Mouse (Mus musculus) fat pad, adult 2 months (tissue): ENCODE measurements around the gene Cbln4.

Experiments
- DNase-seq: peaks from one replicate; pipeline ENCODE4 v3.0.0-alpha.2; 2011; ENCODE audit warnings: low read depth, low spot score; ENCODE audit errors: extremely low read depth

Gene Cbln4

DNA sequence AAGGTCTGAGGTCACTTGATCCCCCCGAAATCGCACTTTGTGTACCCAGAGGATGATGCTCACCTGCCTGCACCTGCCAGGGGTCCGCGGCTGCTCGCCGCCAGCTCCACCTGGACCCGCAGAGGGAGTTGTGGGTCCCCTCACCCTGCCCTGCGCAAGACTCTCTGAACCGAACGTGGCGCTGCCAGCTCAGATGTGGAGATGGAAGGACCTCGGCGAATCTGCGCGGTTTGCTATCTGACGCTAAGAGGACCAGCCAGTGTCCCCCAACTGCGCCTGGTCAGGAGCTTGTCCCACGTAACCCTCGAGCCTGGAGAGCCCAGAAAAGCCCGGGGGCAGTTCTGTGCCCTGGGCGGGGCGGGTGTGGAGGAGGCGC is at the start of gene Cbln4:
Gene Cbln4 (minus strand): TSS at position 232 of the 376 bp plus-strand sequence.
- no peak for DNase-seq

DNA sequence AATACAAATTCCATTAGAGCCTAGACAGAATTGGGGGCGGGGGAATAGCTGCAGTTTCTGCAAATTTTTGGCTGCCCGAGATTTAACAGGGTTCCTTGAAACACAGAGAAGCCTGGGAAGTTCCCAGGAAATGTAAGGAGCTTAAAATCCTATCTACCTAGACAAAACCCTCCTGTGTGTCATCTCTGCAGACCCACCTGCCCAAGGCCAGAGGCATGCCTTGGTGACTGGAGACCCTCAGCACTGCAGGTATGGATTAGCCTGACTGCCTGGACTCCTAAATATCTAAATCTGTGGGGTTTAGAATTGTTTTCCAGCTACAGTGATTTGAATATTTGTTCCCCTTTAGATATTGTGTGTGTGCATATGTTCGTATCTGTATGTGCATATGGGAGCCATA is 35.3 kb upstream of the Cbln4 start:
- no peak for DNase-seq

DNA sequence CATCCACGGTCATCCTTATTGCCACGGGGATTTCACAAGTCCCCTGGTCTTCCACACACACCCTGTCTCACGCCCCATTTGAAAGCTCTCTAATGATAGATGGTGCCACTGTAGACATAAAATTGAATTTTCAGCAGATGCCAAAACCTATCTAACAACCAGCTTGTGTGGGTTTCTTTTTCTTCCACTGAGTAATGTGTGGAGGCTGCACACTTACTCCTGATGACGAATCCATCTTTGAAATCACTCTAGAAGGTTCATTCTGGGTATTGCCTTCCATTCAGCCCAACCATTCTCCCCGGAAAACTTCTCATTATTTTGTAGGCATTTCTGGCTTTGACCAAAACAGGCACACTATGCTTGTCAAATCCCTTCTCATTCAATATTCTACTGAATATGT is 33.0 kb upstream of the Cbln4 start:
- no peak for DNase-seq

DNA sequence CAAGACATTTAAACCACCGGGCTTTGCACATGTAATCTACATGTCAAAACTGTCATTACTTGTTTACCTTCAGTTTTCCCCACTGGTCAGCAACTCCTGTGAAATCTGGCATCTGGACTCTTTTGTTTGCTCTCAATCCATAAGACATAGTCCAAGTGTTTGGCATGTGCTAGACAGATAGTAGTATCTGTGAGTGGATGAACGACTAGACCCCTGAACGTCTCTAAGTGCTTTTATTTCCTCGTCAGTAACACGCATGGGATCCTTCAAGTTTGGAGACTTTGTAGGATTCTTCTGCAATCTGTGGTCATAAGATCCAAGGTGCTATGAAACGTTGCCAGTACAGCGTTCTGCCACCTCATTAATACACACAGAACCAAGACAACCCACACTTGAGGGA is 19.6 kb upstream of the Cbln4 start:
- DNase-seq: no peak

DNA sequence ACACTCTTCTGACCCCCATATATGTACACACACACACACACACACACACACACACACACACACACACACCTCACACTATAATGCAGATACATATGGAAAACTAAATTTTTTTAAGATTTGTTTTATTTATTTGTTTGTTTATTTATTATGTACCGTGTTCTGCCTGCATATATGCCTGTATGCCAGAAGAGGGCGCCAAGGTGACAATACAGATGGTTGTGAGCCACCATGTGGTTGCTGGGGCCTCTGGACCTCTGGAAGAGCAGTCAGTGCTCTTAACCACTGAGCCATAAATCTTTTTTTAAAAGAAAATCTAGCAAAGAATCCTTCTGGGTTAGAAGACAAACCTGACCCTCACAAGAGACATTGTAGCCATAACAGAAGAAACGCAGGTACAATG is 16.5 kb upstream of the Cbln4 start:
- no peak for DNase-seq

DNA sequence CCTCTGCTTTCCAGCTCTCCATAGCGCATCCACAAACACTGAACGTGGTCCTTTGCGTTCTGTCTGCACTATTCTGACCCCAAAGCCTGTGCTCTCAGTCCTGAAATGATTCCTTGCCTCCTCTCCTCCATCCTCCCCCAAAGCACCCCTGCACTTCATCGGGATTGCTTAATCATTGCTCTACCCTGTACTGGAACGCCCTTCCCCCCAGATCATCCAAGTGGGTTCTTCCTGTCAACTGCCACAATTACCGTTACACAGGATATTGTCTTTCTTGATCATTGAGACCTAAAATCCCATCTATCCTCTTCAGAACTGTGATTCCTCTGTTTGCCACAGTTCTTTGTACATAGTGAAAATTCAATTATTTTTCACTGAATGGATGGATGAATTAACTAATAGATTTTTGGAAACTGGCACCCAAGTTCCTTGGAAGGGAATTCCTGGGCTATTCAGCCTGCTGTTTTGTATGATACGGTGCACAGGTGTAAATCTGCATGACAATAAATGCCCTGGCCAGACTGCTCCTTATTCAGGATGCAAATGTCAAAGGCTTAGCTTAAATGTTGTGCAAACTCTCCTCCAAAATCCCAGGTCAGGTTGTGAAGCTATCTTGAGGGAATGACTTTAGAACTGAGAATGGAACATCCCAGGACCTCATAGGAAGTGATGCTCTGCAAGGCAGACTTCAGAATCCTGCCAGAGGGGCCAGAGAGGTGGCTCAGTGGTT is 15.8 kb upstream of the Cbln4 start:
- DNase-seq: no peak

DNA sequence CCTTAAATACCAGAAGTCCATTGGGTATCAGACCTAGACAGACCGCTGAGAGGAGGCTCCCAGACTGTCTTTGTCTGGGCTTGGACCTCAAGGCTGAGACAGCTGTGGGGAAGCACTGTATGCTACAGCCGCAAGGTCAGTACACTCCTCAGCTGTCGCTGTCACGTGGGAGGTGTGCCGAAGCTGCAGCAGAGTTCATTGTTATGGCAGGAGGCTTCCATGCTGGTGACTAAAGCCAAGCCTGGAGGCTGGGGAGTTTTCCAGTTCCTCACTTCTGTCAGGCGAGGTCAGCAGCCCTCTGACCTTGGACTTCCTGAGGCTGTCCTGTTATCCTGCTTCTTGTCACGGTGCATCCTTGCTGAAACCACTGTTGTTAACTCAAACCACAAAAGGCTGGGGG is 2.7 kb upstream of the Cbln4 start:
- DNase-seq: no peak

DNA sequence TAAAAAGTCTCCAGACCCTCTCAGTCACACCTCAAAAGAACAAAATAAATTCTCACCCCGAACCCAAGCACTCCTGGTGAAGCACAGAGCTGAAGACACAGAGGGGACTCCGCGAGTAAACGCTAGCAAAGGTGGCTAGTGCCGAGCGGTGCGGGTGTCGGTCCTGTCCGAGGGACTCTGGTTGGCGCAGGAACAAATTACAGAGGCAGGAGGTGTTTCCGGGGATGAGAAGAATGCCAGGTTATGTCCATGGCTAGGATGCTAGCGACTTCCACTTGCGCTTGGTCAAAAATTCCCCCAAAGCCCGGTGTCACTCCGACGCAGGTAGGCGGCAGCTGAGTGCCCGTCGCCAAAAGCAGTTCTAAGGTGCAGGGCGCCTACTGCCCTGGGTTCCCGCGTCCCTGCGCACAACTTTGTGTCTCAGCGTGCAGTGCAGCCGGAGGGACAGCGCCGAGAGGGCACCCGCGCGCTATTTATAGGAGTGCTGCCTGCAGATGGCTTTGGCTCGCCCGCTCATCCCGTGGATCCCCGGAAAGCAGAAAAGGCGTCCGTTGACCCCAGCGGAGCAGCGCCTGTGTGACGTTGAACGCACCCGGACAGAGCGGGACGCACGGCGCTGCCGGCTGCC is 545 bp downstream of the Cbln4 start:
- no peak for DNase-seq

DNA sequence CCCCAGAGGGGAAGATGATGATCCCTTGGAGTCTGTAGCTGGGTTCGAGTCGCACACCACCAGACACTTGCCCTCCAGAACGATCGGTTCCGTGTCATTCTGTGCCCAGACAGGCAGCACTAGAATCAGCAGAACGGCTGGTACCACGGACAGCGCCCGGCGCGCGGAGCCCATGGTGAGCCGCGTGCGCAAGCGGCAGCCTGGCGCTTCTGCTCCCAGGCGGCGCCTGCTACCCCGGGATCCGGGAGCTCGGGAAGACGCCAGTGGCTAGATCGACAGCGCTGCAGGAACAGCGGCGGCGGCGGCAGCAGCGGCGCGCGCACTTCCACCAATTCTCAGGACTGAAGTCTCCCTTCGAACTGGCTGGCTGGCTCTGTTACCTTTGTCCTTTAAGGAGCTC is 1.1 kb downstream of the Cbln4 start:
- DNase-seq: no peak

DNA sequence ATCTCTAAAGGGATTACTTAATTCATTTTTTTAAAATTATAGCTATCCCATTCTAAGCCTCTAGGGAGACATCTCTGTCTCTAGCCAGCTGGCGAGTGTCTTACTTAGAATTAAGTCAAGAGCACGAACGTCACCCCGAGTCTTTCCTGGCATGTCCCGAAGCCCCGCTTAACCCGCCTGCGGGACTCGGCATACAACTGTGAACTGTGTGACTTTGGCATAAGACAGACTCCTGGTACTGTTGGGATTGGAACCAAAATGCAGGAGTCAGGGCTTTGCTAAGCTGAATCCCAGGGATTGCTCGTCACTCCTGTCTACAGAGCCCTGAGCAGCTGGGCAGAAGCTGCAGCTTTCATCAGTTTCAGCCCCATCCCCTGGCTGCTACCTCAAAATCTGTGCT is 2.4 kb downstream of the Cbln4 start:
- no peak for DNase-seq

DNA sequence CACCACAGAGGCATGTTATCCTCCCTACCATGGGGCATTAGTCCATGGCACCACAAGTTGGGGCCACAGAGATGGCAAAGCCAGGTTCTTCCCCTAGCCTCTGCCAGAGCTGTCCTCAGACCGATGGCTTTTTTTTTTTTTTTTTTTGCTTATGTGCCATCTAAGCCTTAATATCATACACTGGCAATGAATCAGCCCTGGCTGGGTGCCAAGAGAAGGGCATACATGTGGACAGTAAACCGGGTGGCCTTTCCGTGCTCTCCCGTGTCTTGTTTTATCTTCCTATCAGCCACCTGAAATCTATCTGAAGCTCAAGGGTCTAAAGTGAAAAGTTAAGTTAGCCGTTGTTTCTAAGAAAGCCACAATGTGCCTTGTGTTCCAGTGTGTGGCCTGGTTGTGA is 3.7 kb downstream of the Cbln4 start:
- DNase-seq: no peak

DNA sequence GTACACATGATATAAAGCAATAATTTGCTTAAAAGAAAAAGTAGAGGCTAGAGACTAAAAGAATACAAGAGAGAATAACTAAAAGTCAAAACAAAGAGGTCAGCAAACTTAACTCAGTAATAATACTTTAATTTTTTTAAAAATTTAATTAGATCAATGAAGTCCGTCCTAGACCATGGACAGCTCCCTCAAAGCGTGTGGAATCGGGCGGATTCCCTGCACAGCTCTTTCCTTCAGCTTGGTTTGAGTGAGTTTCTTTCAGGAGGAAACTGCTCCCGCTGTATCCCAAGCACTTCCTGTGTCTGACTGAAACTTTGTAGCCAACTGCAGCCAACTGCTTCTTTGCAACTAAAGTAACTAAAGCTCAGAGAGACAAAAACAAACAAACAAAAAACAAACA is 9.0 kb downstream of the Cbln4 start:
- DNase-seq: no peak

DNA sequence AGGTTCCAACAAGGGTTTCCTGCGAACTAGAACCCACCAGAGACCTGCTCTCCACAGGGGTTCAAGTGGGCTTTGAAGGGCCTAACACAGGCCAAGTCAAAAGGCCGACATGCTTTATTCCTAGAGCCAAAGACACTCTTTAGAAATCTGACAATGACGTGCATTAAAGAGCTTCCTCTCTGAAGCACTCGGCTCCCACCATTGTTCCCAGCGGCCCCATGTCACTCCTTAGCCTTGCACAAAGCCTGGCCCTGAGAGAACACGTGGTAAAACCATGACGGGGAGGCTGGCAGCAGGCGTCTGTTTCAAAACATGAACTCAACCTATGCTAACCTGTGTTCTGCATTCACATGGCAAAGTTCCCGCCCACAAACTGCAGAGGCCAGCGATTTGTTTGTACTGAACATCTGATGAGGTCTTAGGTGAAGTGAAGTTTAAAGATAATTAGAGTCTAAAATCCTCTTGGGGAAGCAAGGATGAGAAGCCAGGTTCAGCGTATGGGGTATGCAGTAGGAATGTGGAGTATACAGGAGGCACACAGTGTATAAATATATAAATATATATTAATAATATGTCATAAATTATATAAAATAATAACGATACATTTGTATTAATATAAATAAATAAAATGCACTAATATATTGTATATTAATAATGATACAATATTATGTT is 17.7 kb downstream of the Cbln4 start:
- DNase-seq: no peak

DNA sequence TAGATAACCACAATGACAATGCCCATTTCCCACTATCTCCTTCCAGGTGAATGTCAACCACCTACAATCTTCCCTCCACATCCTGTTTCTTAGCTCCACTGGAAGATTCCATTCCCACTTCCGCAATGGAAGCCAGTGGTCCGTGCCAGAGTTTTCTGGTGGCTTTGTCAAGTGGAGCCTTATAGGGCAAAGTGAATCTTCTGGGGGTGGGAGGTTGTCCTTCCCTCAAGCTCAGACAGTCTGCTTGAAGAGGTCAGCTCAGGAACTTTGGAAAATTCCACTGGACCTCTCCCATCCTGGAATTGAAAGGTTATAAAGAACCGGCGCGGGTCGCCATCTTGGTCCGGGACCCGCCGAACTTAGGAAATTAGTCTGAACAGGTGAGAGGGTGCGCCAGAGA is 36.5 kb downstream of the Cbln4 start:
- DNase-seq: no peak

DNA sequence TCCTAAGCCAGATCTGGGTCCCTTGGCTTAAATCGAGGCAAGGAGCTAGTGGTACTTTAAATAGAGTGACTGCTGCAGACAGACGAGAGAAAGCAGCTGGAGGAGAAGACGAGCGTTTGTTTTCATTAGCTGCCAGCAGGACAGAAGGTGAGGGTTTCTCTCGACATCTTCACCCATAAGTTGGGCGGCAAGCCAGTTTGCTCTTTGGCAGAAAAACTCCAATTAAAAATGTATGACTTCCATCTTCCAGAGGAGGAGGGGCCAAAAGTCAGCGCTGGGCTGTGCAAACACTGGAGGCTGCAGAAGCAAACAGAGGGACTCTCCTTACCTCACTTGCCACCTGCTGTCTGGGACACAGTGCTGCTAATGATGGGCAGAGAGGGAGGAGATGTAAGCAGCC is 37.3 kb downstream of the Cbln4 start:
- DNase-seq: no peak

DNA sequence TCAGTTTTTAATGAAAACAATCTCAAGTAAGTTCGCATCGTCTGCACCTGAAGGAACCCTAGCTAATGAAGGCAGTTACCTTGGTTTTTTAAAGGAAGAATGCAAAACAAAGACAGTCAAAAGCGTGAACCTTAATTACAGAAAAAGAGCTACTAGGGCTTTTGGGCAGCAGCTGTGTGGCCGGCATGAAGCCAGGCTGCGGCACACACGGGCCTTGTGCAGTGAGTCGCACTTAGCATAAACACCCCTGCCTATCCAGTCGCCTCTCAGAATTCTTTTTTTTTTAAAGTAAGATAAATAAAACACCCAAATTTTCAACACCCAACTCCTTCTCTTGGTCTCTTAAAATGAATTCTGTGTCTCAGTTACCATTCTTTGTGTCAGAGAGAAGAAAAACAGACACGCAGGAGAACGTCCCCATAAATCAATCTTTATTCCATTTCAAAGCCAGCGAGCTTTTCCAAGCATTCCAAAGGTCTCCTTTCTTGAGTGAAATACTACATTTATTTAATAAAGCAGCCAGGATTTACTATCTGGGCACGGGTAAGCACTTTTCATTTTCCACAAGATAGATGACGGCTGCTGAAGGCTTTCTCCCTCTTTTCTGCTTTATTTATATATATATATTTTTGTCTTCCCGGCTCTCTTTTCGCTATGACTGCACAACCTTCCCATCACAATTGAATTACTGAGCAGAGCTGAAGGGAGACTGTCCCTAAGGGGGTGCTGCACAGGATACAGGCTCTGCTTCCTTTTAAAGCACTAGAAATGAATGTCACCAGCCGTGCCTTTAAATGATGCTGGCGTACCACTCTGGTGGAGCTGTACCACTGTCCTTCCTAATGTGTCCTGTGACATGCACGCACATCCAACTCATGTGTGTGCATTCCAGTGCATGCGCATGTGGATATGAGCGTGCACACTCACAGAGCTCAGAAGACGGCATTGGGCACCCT is 39.0 kb downstream of the Cbln4 start:
- no peak for DNase-seq

DNA sequence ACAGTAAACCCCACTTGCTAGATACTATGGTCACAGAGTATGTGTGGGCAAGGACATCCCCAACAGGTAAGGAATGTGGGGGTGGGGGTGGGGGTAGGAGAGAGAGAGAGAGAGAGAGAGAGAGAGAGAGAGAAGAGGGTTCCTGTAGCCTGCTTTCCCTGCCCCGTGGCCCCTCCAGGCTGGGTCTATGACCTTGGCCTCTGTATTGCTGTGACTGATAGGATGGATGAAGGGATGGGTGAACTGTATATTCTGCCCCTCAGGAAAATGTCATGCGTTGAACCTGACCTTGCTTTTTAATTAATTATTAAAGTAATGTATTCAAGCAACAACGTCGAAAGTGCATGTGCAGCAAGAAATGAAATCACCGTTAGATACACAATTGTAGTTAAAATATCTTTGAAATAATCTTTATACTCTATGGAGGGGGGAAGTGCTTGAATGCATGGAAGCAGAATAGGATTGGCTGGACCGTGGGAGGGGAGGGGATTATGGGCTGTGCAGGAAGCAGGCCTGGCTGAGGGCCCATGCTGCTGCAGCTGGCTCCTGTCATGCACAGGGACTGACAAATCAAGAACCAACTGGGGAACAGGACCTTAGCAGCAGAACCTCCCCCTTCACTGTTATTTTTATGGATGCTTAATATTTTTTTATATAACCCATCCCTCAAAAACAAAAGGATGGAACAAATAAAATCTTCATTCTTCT is 46.1 kb downstream of the Cbln4 start:
- no peak for DNase-seq

DNA sequence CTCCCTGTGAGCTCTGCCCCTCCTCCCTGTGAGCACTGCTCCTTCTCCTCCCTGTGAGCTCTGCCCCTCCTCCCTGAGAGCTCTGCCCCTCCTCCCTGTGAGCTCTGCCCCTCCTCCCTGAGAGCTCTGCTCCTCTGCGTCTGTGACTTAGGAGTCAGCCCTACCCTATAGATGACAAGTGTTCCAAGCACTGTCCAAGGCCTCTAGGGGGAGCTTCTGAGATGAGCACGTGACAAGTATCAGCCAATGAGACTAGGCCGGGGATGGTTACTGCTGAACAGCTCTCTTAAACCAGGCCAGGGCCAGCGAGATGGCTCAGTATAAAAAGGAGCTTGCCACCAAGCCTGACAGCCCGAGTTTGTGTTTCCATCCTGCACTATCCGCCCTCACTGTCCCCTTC is 48.4 kb downstream of the Cbln4 start:
- DNase-seq: no peak

DNA sequence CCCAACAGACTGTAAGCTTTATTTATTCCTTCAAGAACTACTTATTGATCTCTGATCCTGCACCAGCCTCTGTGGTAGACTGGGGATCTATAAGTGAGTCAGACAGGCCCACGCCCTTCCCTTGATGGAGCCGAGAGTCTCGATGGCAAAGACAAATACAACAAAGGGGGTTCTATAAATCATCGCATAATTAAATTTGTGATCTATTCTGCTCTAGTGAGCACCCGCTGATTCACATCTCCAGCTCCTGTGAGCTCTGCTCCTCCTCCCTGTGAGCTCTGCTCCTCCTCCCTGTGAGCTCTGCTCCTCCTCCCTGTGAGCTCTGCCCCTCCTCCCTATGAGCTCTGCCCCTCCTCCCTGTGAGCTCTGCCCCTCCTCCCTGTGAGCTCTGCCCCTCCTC is 49.0 kb downstream of the Cbln4 start:
- no peak for DNase-seq

DNA sequence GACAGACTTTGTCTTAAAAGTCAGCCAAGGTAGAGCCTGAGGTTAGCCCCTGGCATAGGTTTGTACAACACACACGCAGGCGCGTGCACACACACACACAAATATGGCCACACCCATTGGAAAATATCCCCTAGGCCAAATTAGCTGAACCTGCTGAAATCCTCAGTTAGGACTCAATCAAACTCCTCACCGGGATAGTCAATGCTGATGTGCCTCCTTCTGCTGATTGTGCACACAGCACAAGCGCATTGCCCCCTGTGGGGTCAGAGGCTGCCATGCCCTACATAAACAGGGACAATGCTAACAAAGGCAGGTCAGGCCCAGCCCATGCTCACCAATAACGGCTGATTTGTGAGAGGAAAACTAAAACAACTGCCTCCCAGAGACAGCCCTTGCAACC is 56.6 kb downstream of the Cbln4 start:
- no peak for DNase-seq
